Mouse (Mus musculus) cerebellum, adult (tissue): ENCODE measurements around the gene Pheta2.

ENCODE experiments used
- ATAC-seq: cut with Nextera tagmentation; 2 replicates; pipeline ENCODE4 v1.9.2; 2017; ENCODE audit warnings: mild to moderate bottlenecking, moderate library complexity, mixed read lengths; ENCODE audit not compliant: insufficient number of reproducible peaks, low FRiP score, low TSS enrichment

Pheta2 gene

GRCm38 (mm10) chr15:82338593-82339112, at the start of gene Pheta2, which contains the start of the genes Naga and Smdt1:
Gene Pheta2, plus strand, starts transcription at chr15:82338942.
Gene Naga, minus strand, starts transcription at chr15:82338925.
Gene Smdt1, plus strand, starts transcription at chr15:82338959.
- peak; percentile 89 for ATAC-seq

GRCm38 (mm10) chr15:82290252-82290651, 48.5 kb upstream of the Pheta2 start:
- no peak for ATAC-seq

DNA sequence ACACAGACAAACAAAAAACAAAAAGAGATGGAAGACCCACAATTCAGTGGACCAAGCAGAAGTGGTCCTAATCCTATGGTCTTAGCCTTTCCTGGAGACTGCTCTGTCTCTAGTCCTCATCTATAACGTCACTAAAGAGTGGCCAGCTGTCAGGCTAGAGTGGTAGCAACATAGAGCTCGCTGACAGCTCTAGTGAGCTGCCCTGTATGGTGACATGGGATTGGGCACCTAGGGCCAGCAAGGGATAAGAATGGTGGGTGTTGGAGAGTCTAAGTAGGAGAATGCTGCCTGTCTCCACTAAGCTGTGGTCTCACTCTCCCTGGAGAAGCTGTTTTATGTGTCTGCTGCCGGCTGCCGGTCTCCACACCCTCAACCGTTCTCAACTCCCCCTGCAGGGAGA, 45.9 kb upstream of the Pheta2 start:
- no peak for ATAC-seq

- ATAC-seq: no peak
Measured at GRCm38 (mm10) chr15:82293271-82293711, 45.5 kb upstream of the Pheta2 start.

GRCm38 (mm10) chr15:82294059-82294458, 44.7 kb upstream of the Pheta2 start:
- ATAC-seq: no peak

GRCm38 (mm10) chr15:82298764-82299561, 39.8 kb upstream of the Pheta2 start, which contains the start of gene Wbp2nl:
Gene Wbp2nl, plus strand, starts transcription at chr15:82298954.
- no peak; the same call in 1 of the 2 replicates for ATAC-seq

DNA sequence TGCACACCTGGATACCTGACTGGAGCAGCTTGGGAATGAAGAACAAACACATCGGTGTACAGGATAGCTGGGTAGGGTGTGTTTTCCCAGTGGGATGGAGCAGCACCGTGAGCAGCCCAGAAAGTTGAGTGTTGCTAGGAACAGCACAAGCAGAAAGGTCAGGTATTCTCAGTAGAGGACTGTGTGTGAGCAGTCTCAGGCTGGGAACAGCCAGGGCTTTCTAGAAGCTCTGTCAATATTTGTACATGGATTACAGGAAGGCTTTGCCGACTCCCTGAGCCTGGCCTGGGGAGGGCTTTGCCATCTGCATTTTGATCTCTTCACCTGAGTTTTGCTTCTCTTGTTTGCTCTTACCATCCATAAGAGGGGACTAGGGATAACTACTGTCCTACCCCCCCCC, 31.6 kb upstream of the Pheta2 start:
- no peak for ATAC-seq

- ATAC-seq: no peak
Measured at GRCm38 (mm10) chr15:82308416-82308815, 30.3 kb upstream of the Pheta2 start.

- ATAC-seq: no peak
Measured at GRCm38 (mm10) chr15:82317839-82318238, 20.9 kb upstream of the Pheta2 start.

- no peak for ATAC-seq
Measured at GRCm38 (mm10) chr15:82319613-82320012, 19.1 kb upstream of the Pheta2 start.

GRCm38 (mm10) chr15:82322195-82322594, 16.5 kb upstream of the Pheta2 start:
- no peak for ATAC-seq

- no peak for ATAC-seq
Measured at GRCm38 (mm10) chr15:82325382-82325781, 13.4 kb upstream of the Pheta2 start.

- ATAC-seq: no peak
Measured at GRCm38 (mm10) chr15:82335194-82335593, 3.5 kb upstream of the Pheta2 start.

DNA sequence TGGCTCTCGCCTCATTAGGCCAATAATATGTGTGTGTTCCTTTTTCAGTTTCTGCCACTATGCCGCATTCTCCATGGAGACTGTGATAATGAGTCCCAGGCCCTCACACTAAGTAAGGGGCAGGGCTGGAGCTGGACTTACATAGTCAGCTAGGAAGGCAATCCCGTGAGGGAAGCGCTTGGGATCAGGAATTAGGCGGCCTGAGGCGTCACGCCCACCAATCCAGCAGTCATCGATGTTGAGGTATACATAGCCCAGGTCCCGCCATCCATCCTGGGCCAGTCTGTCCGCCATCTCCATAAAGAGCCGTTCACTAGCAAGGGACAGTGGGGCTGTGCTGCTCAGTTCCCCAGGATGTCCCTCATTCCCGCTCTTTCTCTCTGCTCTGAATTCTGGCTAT, 2.1 kb upstream of the Pheta2 start:
- ATAC-seq: no peak

DNA sequence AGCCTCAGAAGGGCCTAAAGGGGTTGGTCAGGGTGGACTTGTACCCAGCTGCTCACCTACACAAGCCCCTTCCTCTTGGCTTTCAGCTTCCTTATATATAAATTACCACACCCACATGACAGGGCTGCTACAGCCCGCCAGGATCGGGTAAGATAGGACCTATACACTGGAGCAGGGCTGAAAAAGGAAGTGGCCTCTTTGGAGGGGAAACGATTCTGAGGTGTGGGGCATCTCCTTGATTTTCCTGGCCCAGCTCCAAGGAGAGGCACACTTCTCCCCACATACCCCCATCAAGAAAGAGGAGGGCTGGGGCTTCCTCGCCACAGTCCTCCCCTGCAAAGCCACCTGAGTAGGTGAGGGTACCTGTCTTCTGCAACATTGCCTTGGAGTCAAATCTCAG, 867 bp upstream of the Pheta2 start:
- no peak for ATAC-seq

- ATAC-seq: no peak
Measured at GRCm38 (mm10) chr15:82339150-82339549, 408 bp downstream of the Pheta2 start.

DNA sequence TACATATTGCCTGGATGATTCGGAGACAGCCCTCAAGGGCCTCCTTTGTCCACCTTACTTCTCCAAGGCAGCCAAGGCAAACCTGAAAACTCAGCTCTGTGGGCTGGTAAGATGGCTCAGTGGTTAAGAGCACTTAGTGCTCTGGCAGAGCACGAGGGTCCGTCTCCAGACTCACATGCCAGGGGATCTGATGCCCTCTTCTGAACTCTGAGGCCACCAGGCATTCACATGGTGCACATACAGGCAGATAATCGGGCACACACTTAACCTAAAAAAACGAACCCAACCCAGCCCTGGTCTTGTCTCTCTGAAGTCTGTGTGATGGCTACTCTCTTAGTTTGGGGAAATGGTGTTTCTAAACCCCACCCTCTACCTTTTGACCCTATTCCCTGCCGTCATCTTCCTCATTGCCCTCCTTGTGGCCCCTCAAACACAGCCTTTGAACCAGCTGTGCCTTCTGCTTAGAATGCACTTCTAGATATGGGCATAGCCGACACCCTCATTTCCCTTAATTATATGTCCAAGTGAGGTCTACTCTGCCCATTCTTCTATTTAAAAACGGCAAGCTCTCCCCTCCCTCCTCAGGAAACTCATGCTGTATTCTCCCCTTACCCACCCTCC, 1.0 kb downstream of the Pheta2 start:
- ATAC-seq: no peak

DNA sequence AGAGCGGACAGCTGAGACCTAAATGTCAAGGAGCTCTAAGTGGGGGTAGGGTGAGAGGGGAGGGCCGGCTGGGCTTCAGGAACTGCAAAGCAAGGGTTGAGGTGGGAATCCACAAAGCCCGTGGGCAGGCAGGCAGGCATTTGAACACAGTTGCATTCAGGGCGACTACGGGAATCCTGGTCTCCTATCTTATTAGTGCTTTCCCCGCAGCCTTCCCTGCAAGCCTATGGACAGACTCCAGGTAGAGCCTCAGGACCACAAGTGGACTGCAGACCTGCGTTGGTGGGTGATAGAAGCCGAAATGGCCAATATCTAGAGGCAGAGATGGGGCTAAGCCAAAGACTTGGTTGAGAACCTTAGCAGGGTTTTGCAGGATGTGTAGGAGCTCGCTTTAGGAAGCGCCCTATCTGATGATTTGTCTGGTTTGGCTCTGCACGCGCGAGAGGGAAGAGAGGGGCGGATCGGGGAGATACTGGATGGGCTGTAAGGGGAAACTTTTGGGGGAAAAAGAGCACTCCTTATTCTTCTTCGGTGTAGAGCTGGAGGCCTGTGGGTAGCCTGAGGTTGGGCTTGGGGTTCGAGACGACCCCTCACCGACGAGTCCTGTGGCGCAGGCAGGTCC, 1.8 kb downstream of the Pheta2 start:
- no peak for ATAC-seq

DNA sequence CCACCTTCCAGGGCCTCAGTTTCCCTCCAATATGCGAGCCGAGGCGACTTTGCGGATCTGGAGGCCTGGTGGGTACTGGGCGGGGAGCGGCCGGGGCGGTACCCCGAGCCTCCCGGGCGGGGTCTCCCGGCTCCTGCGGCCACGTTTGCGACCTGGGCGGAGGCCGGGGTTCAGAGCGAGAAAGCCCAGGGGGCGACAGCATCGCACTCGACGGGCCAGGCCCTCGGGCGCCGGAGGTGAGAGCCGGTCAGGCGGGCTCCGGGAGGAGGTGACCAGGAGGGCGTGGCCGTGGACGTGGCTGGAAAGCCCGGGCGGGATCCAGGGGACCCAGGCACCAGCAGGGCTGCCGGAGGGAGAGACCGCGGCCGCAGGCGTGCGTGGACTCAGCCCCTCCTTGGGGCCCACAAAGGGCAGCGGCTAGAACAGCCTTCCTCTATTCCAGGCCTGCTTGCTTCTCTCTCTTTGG, 2.3 kb downstream of the Pheta2 start:
- no peak for ATAC-seq

GRCm38 (mm10) chr15:82341675-82342542, 3.2 kb downstream of the Pheta2 start:
- no peak for ATAC-seq
